Mouse (Mus musculus) forebrain, postnatal 0 days (tissue): ENCODE data around the gene Nr2e3. TPM values are rescaled to one million over a fixed set of nuclear protein-coding genes. Genes with fewer than 3 reads are reported as not detected.
A peak's percentile ranks its signal among the peaks of the same experiment; 100 is the strongest.
"Not testable (repeated sequence)": the region's sequence is repeated elsewhere in the genome, so short reads cannot be mapped to it uniquely, and the experiment has no call there.

Source experiments
- ATAC-seq: fragments of 200-750 bp; cut with Nextera tagmentation; 2 replicates; pipeline ENCODE4 v1.8.0; 2017; ENCODE audit warnings: mild to moderate bottlenecking, moderate library complexity
- DNase-seq: peaks from one replicate; pipeline ENCODE4 v3.0.0-alpha.2; 2015
- H3K27ac ChIP-seq: fragments of 300-500 bp; sonication (generic); 2 replicates; pipeline ENCODE4 v1.5.1; 2014; ENCODE audit warnings: low read depth, mild to moderate bottlenecking, antibody characterized with exemption, low read length, moderate library complexity, mixed read lengths
- H3K27me3 ChIP-seq: fragments of 300-500 bp; sonication (generic); 2 replicates; pipeline ENCODE4 v1.6.1; 2014; ENCODE audit warnings: mild to moderate bottlenecking, low read length, mixed read lengths; ENCODE audit not compliant: insufficient read depth
- H3K36me3 ChIP-seq: fragments of 300-500 bp; sonication (generic); 2 replicates; pipeline ENCODE4 v1.6.1; 2014; ENCODE audit warnings: mild to moderate bottlenecking, moderate library complexity; ENCODE audit not compliant: insufficient read depth
- H3K4me1 ChIP-seq: fragments of 300-500 bp; sonication (generic); 2 replicates; pipeline ENCODE4 v1.6.1; 2014; ENCODE audit warnings: antibody characterized with exemption; ENCODE audit not compliant: insufficient read depth
- H3K4me2 ChIP-seq: fragments of 300-500 bp; sonication (generic); 2 replicates; pipeline ENCODE4 v1.6.1; 2014; ENCODE audit warnings: low read depth, mild to moderate bottlenecking, moderate library complexity
- H3K4me3 ChIP-seq: fragments of 300-500 bp; sonication (generic); 2 replicates; pipeline ENCODE4 v1.5.1; 2014; ENCODE audit warnings: low read depth, low read length, mixed read lengths
- H3K9ac ChIP-seq: fragments of 300-500 bp; sonication (generic); 2 replicates; pipeline ENCODE4 v1.6.1; 2014; ENCODE audit warnings: mild to moderate bottlenecking
- H3K9me3 ChIP-seq: fragments of 300-500 bp; sonication (generic); 2 replicates; pipeline ENCODE4 v1.6.1; 2016; ENCODE audit warnings: low read length
- CTCF ChIP-seq: sonication (generic); IDR thresholded peaks from 2 replicates; pipeline ENCODE4 v1.5.1; 2016; ENCODE audit warnings: antibody characterized with exemption, control low read depth, low read depth
- WGBS: fragments of 180-500 bp; shearing (Covaris S2); extraction: QIAGEN DNeasy Blood & Tissue Kit; methylation state at CpG from one replicate; pipeline ENCODE4 v1.1.7; 2014; 5-methylcytosine and 5-hydroxymethylcytosine counted together
- polyA plus RNA-seq: library from polyadenylated mRNA; unstranded; fragments of >200 nt; fragmentation: Nextera tagmentation; extraction: Ambion mirVana; gene quantifications from 2 replicates; pipeline ENCODE4 v1.2.1, GENCODE M21; 2015
- total RNA-seq: library from RNA; depleted of rRNA; stranded (reverse); fragments of >200 nt; gene quantifications from 2 replicates; pipeline ENCODE4 v1.2.3, GENCODE M21; 2014

The Nr2e3 gene
- total and polyA plus RNA-seq, 2 experiments from 2014 or later, result 0.14 TPM; not detected in 1

GRCm38 (mm10) chr9:59959276-59959675, 1.2 kb downstream of the Nr2e3 start:
- no peaks in the 10 kb centered on the region for H3K9me3 ChIP-seq
- DNase-seq, result peak; percentile 90
- no peak overlapping the region for H3K9ac ChIP-seq
- 2% methylated on average over 8 of the region's 8 CpGs for WGBS
- no peak overlapping the region for H3K4me3 ChIP-seq
- H3K4me1 ChIP-seq, result no peaks in the 10 kb centered on the region
- H3K27me3 ChIP-seq, result no peaks in the 10 kb centered on the region
- H3K36me3 ChIP-seq, result no peaks in the 10 kb centered on the region
- ATAC-seq, result peak; percentile 73; the same call in 1 of the 2 replicates
- H3K4me2 ChIP-seq, result no peak overlapping the region
- peak; percentile 94 for TF ChIP-seq CTCF
- H3K27ac ChIP-seq, result no peak overlapping the region

- 68% methylated on average over 1 of the region's 1 CpGs for WGBS
- not testable (repeated sequence) for H3K9me3 ChIP-seq, H3K27me3 ChIP-seq, H3K36me3 ChIP-seq, H3K4me1 ChIP-seq, H3K4me3 ChIP-seq, ATAC-seq, H3K27ac ChIP-seq, H3K9ac ChIP-seq, DNase-seq, H3K4me2 ChIP-seq
Observed at GRCm38 (mm10) chr9:59958115-59958514, 2.3 kb downstream of the Nr2e3 start.

DNA sequence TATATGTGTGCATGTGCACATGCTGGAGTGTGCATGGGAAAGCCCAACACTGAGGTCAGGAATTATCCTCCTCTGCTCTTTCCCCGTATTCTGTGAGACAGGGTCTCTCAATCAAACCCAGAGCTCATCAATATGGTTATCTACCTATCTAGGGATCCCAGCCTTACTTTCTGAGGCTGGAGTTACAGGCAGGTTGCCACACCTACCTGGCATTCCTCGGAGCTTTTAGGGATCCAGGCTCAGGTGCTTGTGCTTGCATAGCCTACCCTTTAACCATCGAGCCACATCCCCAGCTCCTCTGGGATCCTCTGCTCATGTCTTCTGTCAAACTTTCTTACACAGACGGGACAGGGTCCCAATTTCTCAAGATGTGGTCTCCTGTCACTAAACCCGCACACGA, 4.0 kb downstream of the Nr2e3 start:
- no peak for TF ChIP-seq CTCF
- no peaks in the 10 kb centered on the region for H3K9me3 ChIP-seq
- H3K27me3 ChIP-seq, result no peaks in the 10 kb centered on the region
- H3K27ac ChIP-seq, result no peak overlapping the region
- no peak overlapping the region for H3K4me2 ChIP-seq
- ATAC-seq, result no peak
- no peaks in the 10 kb centered on the region for H3K4me1 ChIP-seq
- H3K9ac ChIP-seq, result no peak overlapping the region
- no peaks in the 10 kb centered on the region for H3K36me3 ChIP-seq
- 51% methylated on average over 6 of the region's 6 CpGs for WGBS
- DNase-seq, result no peak
- H3K4me3 ChIP-seq, result no peak overlapping the region

DNA sequence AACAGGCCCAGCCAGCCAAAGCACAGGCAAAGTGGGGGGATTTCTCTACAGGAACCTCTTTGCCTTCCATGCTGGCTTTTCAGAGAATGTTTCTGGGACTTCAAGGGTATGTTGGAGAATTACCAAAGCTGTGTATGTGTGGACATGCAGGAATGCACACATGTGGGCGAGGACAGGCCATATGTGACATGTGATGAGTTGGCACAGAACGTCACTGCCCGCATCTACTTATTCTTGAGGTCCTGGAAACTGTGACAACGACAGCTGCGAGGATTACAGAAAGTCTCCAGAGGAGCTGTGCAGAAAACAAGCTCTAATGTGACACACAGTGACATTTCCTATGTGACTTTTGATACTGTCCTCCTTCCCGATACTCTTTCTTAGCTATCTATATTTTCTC, 4.8 kb downstream of the Nr2e3 start:
- no peaks in the 10 kb centered on the region for H3K9me3 ChIP-seq
- ATAC-seq, result no peak
- whole genome bisulfite sequencing, result 63% methylated on average over 6 of the region's 6 CpGs

GRCm38 (mm10) chr9:59955199-59955598, 5.3 kb downstream of the Nr2e3 start:
- ATAC-seq (no peak), DNase-seq (no peak)
- no peaks in the 10 kb centered on the region for H3K27me3 ChIP-seq
- no peak overlapping the region for H3K27ac ChIP-seq
- no peak overlapping the region for H3K4me2 ChIP-seq
- no peak overlapping the region for H3K9ac ChIP-seq
- H3K36me3 ChIP-seq, result no peaks in the 10 kb centered on the region
- H3K9me3 ChIP-seq, result no peaks in the 10 kb centered on the region
- 57% methylated on average over 3 of the region's 3 CpGs for WGBS
- no peak for TF ChIP-seq CTCF
- H3K4me3 ChIP-seq, result no peak overlapping the region
- no peaks in the 10 kb centered on the region for H3K4me1 ChIP-seq

More for the DNA sequence above, 4.8 kb downstream of the Nr2e3 start:
- H3K4me2 ChIP-seq, result no peak overlapping the region
- no peak for DNase-seq
- H3K36me3 ChIP-seq, result no peaks in the 10 kb centered on the region
- H3K27me3 ChIP-seq, result no peaks in the 10 kb centered on the region
- H3K9ac ChIP-seq, result no peak overlapping the region
- no peaks in the 10 kb centered on the region for H3K4me1 ChIP-seq
- H3K4me3 ChIP-seq, result no peak overlapping the region
- TF ChIP-seq CTCF, result no peak
- H3K27ac ChIP-seq, result no peak overlapping the region

GRCm38 (mm10) chr9:59953556-59953955, 6.9 kb downstream of the Nr2e3 start:
- no peaks in the 10 kb centered on the region for H3K36me3 ChIP-seq
- H3K9me3 ChIP-seq, result no peaks in the 10 kb centered on the region
- H3K27me3 ChIP-seq, result no peaks in the 10 kb centered on the region
- no peak overlapping the region for H3K9ac ChIP-seq
- WGBS, result 85% methylated on average over 7 of the region's 7 CpGs
- no peak for ATAC-seq
- no peaks in the 10 kb centered on the region for H3K4me1 ChIP-seq
- no peak overlapping the region for H3K4me3 ChIP-seq
- no peak for TF ChIP-seq CTCF
- no peak overlapping the region for H3K27ac ChIP-seq
- DNase-seq, result no peak
- no peak overlapping the region for H3K4me2 ChIP-seq

DNA sequence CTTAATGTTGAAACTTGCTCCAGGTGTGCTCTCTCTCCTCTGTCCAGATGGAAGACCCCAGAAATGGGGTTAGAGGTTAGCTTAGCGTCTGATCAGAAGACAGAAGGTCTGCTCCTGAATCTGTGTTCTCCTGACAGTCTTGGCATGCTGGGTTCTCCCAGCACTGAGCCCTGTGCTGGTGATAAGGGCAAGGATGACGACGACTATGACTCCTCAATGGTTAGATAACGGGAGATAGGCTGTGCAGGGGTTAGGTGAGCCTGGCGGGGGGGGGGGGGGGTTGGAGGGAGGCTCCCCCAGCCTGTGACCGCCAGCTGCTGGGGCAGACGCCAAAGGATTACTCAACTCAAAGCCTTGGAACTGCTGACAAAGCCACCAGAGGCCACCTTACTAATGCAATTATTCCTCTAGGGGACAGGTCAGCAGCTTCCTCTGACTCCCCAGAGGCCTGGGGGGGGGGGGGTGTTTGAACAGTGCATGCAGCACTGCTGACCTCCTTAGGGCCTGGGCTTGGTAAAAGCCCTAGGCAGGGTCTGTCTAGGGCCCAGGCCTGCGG, 7.9 kb downstream of the Nr2e3 start:
- H3K4me2 ChIP-seq, result no peak overlapping the region
- no peak overlapping the region for H3K4me3 ChIP-seq
- ATAC-seq (no peak), DNase-seq (no peak)
- no peak for TF ChIP-seq CTCF
- H3K27ac ChIP-seq, result no peak overlapping the region
- 61% methylated on average over 8 of the region's 8 CpGs for WGBS
- H3K4me1 ChIP-seq, result no peaks in the 10 kb centered on the region
- H3K9me3 ChIP-seq, result no peaks in the 10 kb centered on the region
- no peak overlapping the region for H3K9ac ChIP-seq
- H3K27me3 ChIP-seq, result no peaks in the 10 kb centered on the region
- no peaks in the 10 kb centered on the region for H3K36me3 ChIP-seq
